Mouse (Mus musculus): ENCODE data around the gene Iapp.
"Not testable (repeated sequence)": the region's sequence is repeated elsewhere in the genome, so short reads cannot be mapped to it uniquely, and the experiment has no call there.

The Iapp gene

GRCm38 (mm10) chr6:142298098-142298497 is at the start of gene Iapp:
Gene Iapp, plus strand, starts transcription at chr6:142298423.
- no peak for DNase-seq (ENCODE audit: low read depth, low spot score)

- DNase-seq (ENCODE audit: low read depth, low spot score), result not testable (repeated sequence)
Measured at GRCm38 (mm10) chr6:142250738-142251307, 47.4 kb upstream of the Iapp start.

DNA sequence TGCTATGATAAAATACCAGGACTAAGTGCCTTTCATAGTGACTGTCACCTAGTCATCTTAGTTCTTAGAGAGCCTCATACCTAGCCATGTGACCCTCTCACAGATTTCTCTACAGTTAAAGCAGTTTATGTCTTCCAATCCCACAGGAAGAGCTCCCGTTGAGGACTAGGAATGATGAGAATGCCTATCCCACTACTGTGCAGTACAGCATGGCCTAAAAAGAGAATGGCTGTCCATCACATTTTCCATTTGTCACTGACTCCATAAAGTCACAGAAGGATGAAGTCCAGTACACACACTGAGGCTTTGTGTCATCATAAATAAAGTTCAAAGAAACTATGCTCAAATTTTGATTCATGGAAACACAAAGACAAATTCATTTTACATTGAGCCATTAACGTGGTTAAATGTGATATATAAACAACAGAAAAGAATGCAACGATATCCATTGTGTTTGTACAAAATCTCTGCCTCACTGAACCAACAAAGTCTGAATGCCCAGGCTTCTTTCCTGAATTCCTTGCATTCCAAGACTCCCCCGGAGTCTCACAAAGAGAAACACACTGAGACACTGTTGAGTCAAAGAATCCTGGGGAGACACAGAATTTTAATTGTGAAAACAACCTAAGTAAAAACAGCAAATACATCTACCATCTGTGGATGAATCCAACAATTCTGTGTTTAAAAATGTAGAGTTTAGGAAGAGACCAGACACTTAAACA is 22.3 kb upstream of the Iapp start:
- no peak for DNase-seq (ENCODE audit: low read depth, low spot score)

GRCm38 (mm10) chr6:142289413-142290118 is 8.7 kb upstream of the Iapp start:
- DNase-seq (ENCODE audit: low read depth, low spot score), result no peak

- no peak for DNase-seq (ENCODE audit: low read depth, low spot score)
Measured at GRCm38 (mm10) chr6:142305076-142305475, 6.9 kb downstream of the Iapp start.

- DNase-seq (ENCODE audit: low read depth, low spot score), result no peak
Measured at GRCm38 (mm10) chr6:142314285-142314684, 16.1 kb downstream of the Iapp start.

DNA sequence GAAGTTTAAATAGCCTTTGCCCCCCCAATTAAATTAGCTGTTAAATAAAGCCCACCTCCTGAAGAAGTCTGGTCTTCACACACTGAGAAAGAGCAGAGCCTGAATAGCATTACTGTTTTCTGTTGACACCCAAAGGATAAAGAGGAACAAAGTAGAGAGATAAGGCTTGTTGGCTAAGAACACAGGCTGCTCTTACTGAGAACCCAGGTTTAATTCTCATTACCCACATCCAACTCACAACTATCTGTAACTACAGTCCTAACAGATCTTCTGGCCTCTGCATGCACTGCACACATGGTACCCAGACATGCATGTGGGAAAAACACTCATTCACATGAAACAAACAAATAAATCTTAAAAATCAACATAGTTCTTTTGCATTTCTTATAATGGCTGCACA is 18.9 kb downstream of the Iapp start:
- DNase-seq (ENCODE audit: low read depth, low spot score), result no peak

- DNase-seq (ENCODE audit: low read depth, low spot score), result no peak
Measured at GRCm38 (mm10) chr6:142322881-142323280, 24.7 kb downstream of the Iapp start, which contains the start of gene Slco1a5. Gene Slco1a5, minus strand, starts transcription at chr6:142322981.

- DNase-seq (ENCODE audit: low read depth, low spot score), result no peak
Measured at GRCm38 (mm10) chr6:142326598-142326997, 28.4 kb downstream of the Iapp start.

GRCm38 (mm10) chr6:142329201-142329600 is 31.0 kb downstream of the Iapp start:
- no peak for DNase-seq (ENCODE audit: low read depth, low spot score)

- no peak for DNase-seq (ENCODE audit: low read depth, low spot score)
Measured at GRCm38 (mm10) chr6:142338961-142339360, 40.7 kb downstream of the Iapp start.

DNA sequence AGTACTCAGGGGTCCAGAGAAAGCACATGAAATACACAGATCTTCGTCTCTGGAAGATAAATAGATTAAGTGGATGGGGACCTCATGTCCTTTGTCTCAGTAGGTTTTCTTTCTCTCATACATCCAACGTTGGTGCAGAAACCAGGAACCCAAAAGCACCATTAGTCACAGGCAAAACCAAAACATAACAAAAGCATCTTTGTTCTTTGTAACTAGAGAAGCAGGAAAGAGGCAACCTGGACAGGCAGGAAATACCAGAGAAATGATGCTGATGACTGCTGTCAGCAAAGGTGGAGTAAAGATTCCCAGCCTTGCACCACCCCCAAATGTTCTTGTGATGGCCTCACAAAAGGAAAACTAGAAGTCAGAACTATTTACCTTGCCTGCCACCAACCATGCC is 41.4 kb downstream of the Iapp start:
- no peak for DNase-seq (ENCODE audit: low read depth, low spot score)

- peak; percentile 67 for DNase-seq (ENCODE audit: low read depth, low spot score)
Measured at GRCm38 (mm10) chr6:142343561-142343960, 45.3 kb downstream of the Iapp start.

DNA sequence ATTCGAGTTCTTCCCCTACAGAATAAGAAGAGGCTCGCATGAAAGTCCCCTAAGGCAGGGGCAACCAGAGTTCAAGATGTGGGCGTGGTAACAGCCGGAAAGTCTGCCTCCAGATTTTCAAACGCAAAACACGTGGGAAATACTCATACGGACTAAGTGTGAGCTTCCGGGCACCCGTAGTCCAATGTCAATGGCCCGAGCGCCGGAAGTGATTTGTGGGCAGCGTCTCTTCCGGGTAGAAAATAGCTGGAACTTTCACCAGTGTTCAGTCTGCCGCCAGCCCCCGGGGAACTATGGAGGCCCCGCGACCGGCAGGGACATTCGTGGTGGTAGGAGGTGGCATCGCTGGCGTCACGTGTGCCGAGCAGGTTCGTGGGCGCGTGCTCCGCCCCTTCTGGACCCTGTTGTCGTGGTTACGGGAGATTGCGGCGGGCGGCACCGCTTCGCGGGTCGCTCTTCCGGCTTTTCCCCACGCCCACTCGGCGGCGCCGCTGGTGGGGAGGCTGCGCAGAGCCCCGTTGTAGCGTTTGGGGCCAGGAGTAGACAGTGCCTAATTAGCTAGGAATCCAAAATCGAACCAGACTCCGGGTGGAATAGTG is 47.3 kb downstream of the Iapp start, which contains the start of gene Pyroxd1:
Gene Pyroxd1 (plus strand): TSS at position 215 of the 599 bp plus-strand sequence.
- peak; percentile 92 for DNase-seq (ENCODE audit: low read depth, low spot score)

DNA sequence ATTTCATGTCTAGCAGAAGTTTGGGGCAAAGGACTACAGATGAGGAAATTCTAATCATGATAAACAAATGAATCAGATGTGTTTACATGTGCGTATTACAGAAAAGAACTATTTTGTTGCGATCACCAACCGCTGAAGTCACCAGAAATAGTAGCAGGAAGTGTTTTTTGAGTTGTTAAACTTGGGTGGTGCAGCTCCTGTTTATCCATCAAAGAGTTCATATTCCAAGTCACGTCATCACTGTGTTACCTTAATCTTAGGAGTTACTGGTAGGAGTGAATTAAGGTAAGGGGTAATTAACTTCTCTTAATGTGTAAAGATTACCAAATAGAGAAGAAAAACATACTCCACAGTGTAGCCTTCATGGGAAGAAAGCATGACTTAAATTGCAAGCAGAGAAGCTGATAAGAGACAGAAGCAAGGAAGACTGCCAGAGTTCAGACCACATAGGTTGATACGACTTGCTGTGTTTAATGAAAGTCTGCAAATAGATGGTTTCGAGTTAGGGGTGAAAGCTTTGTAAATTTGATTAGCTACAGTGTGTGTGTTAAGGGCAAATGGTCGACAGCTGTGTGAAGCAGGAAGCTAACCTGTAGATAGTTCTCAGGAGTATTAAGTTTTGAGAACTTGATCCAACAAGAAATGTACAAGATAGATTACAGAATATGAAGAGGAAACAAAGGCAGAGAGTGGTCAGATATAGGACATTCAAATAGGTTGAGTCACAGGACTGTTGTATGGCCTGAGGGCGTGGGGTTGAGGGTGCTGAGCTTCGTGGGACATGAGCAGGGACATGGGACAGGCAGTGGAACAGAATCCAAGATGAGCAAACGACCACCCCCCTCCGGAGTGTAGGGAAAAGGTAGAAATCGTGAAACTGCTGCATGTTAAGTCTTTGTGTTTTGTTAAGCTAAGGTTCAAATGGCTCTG is 48.2 kb downstream of the Iapp start:
- peak; percentile 32 for DNase-seq (ENCODE audit: low read depth, low spot score)

DNA sequence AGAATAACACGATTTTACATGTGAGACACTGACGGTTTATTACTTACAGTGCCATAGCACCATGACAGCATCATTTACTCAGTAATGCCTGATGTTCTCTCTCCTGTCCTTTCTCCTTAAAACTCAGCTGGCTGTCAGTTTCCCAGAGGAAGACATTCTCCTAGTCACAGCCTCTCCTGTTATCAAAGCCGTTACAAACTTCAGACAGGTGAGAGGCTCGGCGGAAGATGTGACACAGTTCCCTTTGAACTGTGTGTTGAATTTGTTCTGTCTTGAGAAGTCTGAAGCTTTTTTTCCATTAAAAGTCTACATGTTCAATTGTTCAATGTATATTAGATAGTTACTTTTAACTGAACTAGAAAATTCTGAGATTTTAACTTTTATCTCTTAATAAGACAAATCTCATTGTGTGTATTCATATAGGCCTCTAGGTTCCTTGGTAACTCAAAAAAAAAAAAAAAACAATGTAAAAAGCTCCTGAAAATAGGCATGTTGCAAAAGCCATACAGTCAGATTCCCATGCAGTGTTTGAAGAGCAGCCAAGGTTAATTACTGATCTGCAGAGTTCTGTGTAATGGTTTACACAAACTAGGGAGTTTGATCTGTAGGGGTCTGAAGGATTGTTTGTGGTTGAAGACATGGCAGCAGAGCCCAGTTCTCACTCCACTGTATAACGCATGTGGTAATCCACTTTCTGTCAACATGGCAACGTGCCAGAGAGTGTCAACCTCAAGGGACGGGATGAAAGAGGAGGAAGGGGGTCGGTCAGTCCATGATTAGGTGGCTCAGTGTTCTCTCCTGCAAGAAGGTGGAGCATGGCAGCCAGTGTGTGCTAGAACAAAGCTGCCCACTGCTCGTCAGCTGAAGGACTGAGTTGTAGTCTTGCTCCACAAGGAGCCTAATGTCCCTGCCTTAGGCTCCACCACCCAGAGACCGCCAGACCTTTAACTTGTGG is 49.5 kb downstream of the Iapp start:
- no peak for DNase-seq (ENCODE audit: low read depth, low spot score)

- DNase-seq (ENCODE audit: low read depth, low spot score), result not testable (repeated sequence)
Measured at GRCm38 (mm10) chr6:142352099-142352498, 53.9 kb downstream of the Iapp start.

Data from CD4-positive helper T cell, adult 2 months (primary cell).